8 mouse cellular contexts compared by ENCODE assay signal in the genomic region with DNA sequence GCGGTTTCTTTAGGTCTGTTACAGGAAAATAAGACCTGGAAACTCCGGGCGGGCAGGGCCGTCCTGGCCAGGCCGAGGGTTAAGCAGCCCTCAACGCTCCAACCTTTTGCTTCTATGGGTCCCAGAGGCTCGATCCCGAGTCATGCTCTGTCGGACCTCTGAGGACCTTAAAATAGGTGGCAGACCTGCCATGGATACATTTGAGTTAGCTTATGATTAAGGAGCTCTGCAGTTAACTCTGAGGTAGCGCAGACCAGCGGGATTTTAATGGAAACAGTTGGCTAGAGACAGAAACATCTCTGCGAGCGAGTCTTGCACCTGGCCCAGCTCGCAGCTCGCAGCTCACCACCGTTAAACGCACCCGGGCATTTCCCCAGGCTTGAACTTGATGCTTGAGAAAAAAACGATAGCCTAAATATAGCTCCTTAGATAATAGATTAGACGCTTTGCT. TPM values are rescaled to one million over a fixed set of nuclear protein-coding genes. Genes with fewer than 3 reads are reported as not detected.
DNase-seq lines count a peak whose midpoint lies in the region; ATAC-seq and TF ChIP-seq lines count a peak whose summit lies in the region.

No protein-coding gene starts in this region.

- peak overlapping the region; percentile 98 for H3K27ac ChIP-seq in layer of hippocampus, adult 2 months
- H3K27ac ChIP-seq in forebrain, embryonic 11.5 days (ENCODE audit: low read depth, low read length) = 0 out of 2 replicates have a peak overlapping the region, but pooled peaks have one; percentile 94
- peak overlapping the region; percentile 97 for H3K27ac ChIP-seq in liver, embryonic 12.5 days
- peak overlapping the region; percentile 98 for H3K27ac ChIP-seq in stomach, postnatal 0 days (replicated peaks)

- H3K4me3 ChIP-seq in layer of hippocampus, adult 2 months = peak overlapping the region; percentile 89
- H3K4me3 ChIP-seq in forebrain, embryonic 11.5 days (ENCODE audit: low read depth, low read length) = peak overlapping the region; percentile 73
- H3K4me3 ChIP-seq in liver, embryonic 12.5 days = peak overlapping the region; percentile 87
- H3K4me3 ChIP-seq in stomach, postnatal 0 days (ENCODE audit: low read depth, low read length) = peak overlapping the region; percentile 84

- in situ Hi-C loops in Patski (cut with MboI; ENCODE audit: low pct_unique_long_range_greater_than_20kb) = no loop called here

- H3K4me1 ChIP-seq in forebrain, embryonic 11.5 days (replicated peaks; ENCODE audit: control insufficient read depth, insufficient read depth, low read length) = peaks cover 6% of the 10 kb centered on the region; the same call in 1 of the 2 replicates
- H3K4me1 ChIP-seq in liver, embryonic 12.5 days = peaks cover 18% of the 10 kb centered on the region
- H3K4me1 ChIP-seq in stomach, postnatal 0 days (replicated peaks; ENCODE audit: control insufficient read depth, insufficient read depth) = no peaks in the 10 kb centered on the region

- no peaks in the 10 kb centered on the region for H3K36me3 ChIP-seq in forebrain, embryonic 11.5 days (ENCODE audit: control insufficient read depth, insufficient read depth, low read length)
- no peaks in the 10 kb centered on the region for H3K36me3 ChIP-seq in liver, embryonic 12.5 days
- H3K36me3 ChIP-seq in stomach, postnatal 0 days (ENCODE audit: control insufficient read depth, insufficient read depth, low read length) = no peaks in the 10 kb centered on the region

- H3K9me3 ChIP-seq in forebrain, embryonic 11.5 days (ENCODE audit: control insufficient read depth, low read length) = no peaks in the 10 kb centered on the region
- H3K9me3 ChIP-seq in liver, embryonic 12.5 days (replicated peaks) = no peaks in the 10 kb centered on the region
- H3K9me3 ChIP-seq in stomach, postnatal 0 days (ENCODE audit: control insufficient read depth, low read length) = no peaks in the 10 kb centered on the region

- TF ChIP-seq CTCF in layer of hippocampus, adult 2 months (conservative IDR thresholded peaks at IDR 0.05) = no peak
- TF ChIP-seq CTCF in Patski (IDR thresholded peaks at IDR 0.05) = no peak
- TF ChIP-seq CTCF in stomach, postnatal 0 days (IDR thresholded peaks at IDR 0.05; ENCODE audit: low read depth) = no peak

- peak overlapping the region; percentile 85 for H3K9ac ChIP-seq in forebrain, embryonic 11.5 days (ENCODE audit: low read length)
- H3K9ac ChIP-seq in liver, embryonic 12.5 days = peak overlapping the region; percentile 90
- peak overlapping the region; percentile 74 for H3K9ac ChIP-seq in stomach, postnatal 0 days (ENCODE audit: low read length)

- no peaks in the 10 kb centered on the region for H3K27me3 ChIP-seq in Patski
- H3K27me3 ChIP-seq in forebrain, embryonic 11.5 days (ENCODE audit: control insufficient read depth, insufficient read depth, low read length) = no peaks in the 10 kb centered on the region
- H3K27me3 ChIP-seq in liver, embryonic 12.5 days (replicated peaks) = no peaks in the 10 kb centered on the region
- H3K27me3 ChIP-seq in stomach, postnatal 0 days (ENCODE audit: control insufficient read depth, insufficient read depth, low read length) = no peaks in the 10 kb centered on the region

- CTCF ChIA-PET in Patski (lab: Charles Lee) = interaction anchor here (1.0 to 1.1 kb wide), 2 partner anchors 9 to 11 kb away, joined by 3 to 5 read pairs; no protein-coding TSS in a partner anchor

- POLR2A ChIA-PET in Patski (lab: Charles Lee) = interaction anchor here (0.8 to 2.0 kb wide), 4 partner anchors 8 to 46 kb away, joined by 3 to 8 read pairs (median 4); no protein-coding TSS in a partner anchor

- no peak for TF ChIP-seq EP300 in stomach, postnatal 0 days (optimal IDR thresholded peaks at IDR 0.05)

- peak; percentile 14 for ATAC-seq in Patski
- ATAC-seq in forebrain, embryonic 11.5 days (replicated peaks; ENCODE audit: low FRiP score) = peak; percentile 45
- peak; percentile 58 for ATAC-seq in liver, embryonic 12.5 days
- ATAC-seq in stomach, postnatal 0 days (ENCODE audit: low FRiP score, low TSS enrichment) = peak; percentile 28; the same call in 1 of the 2 replicates

- no peak for DNase-seq in layer of hippocampus, adult 2 months (ENCODE audit: low spot score in 2 of 2)
- no peak for DNase-seq in layer of hippocampus, adult 9-10 months (ENCODE audit: low spot score)
- no peak for DNase-seq in Patski (ENCODE audit: low read depth, low spot score)
- DNase-seq in forebrain, embryonic 11.5 days (ENCODE audit: low spot score) = no peak
- DNase-seq in stomach, postnatal 0 days (ENCODE audit: low spot score) = no peak
- no peak for DNase-seq in frontal cortex, adult 2 months (ENCODE audit: extremely low spot score in 1 of 2, low spot score in 1 of 2)
- DNase-seq in B cell, adult 2 months = no peak

- peak overlapping the region; percentile 54 for H3K4me2 ChIP-seq in forebrain, embryonic 11.5 days (ENCODE audit: low read depth, low read length, severe bottlenecking)
- H3K4me2 ChIP-seq in liver, embryonic 12.5 days = peak overlapping the region; percentile 79
- H3K4me2 ChIP-seq in stomach, postnatal 0 days (replicated peaks; ENCODE audit: low read depth) = peak overlapping the region; percentile 86

- WGBS in forebrain, embryonic 11.5 days = 2% methylated on average over 20 of the region's 20 CpGs
- under 1% methylated on average over 20 of the region's 20 CpGs for WGBS in liver, embryonic 12.5 days (ENCODE audit: insufficient replicate concordance)
- under 1% methylated on average over 20 of the region's 20 CpGs for WGBS in stomach, postnatal 0 days

RNA-seq across cellular contexts. Expression of gene Kansl1l, which starts 0.5 kb away (rescaled TPM):
- 10 to 100 TPM; 20.3 TPM for total RNA-seq in layer of hippocampus, adult 2 months (2021)
- polyA plus RNA-seq in Patski (2021) = 44.2 TPM
- polyA plus RNA-seq in forebrain, embryonic 11.5 days (2014; fragmentation: Nextera tagmentation; extraction: Ambion mirVana) = 9.6 and 9.9 TPM in 2 replicates
- 4.3 and 4.5 TPM in 2 replicates for polyA plus RNA-seq in liver, embryonic 12.5 days (2016; fragmentation: Nextera tagmentation; extraction: Ambion mirVana)
- 6.5 and 6.7 TPM in 2 replicates for polyA plus RNA-seq in stomach, postnatal 0 days (2015; fragmentation: Nextera tagmentation; extraction: Ambion mirVana)
- polyA plus RNA-seq in frontal cortex, adult 2 months (2012; rRNA removed) = 10.3 and 12.7 TPM in 2 replicates

RNA-seq across cellular contexts. Expression of gene Acadl, which starts 45.2 kb away (rescaled TPM):
- 10 to 100 TPM; 31.7 to 33.0 TPM for total RNA-seq in layer of hippocampus, adult 2 months (2021)
- polyA plus RNA-seq in Patski (2021) = 220 TPM
- 48.9 and 52.2 TPM in 2 replicates for polyA plus RNA-seq in forebrain, embryonic 11.5 days (2014; fragmentation: Nextera tagmentation; extraction: Ambion mirVana)
- polyA plus RNA-seq in liver, embryonic 12.5 days (2016; fragmentation: Nextera tagmentation; extraction: Ambion mirVana) = 83.4 and 86.0 TPM in 2 replicates
- polyA plus RNA-seq in stomach, postnatal 0 days (2015; fragmentation: Nextera tagmentation; extraction: Ambion mirVana) = 217 and 232 TPM in 2 replicates
- 32.8 and 36.1 TPM in 2 replicates for polyA plus RNA-seq in frontal cortex, adult 2 months (2012; rRNA removed)
